Mouse (Mus musculus) frontal cortex, adult 2 months (tissue): ENCODE data around the gene Exoc8. TPM values are rescaled to one million over a fixed set of nuclear protein-coding genes. Genes with fewer than 3 reads are reported as not detected.

Source experiments
- DNase-seq, 2 experiments: peaks; one replicate each; pipeline ENCODE4 v3.0.0; 2022; ENCODE audit warnings: low spot score in 1 of 2; ENCODE audit errors: extremely low spot score in 1 of 2
- polyA plus RNA-seq: library from polyadenylated mRNA; depleted of rRNA; stranded (reverse); fragments of >200 nt; gene quantifications from 2 replicates; pipeline ENCODE4 v1.2.3, GENCODE M21; 2012; rRNA removed

Exoc8 gene
- 15.0 and 17.3 TPM in 2 replicates for polyA plus RNA-seq

DNA sequence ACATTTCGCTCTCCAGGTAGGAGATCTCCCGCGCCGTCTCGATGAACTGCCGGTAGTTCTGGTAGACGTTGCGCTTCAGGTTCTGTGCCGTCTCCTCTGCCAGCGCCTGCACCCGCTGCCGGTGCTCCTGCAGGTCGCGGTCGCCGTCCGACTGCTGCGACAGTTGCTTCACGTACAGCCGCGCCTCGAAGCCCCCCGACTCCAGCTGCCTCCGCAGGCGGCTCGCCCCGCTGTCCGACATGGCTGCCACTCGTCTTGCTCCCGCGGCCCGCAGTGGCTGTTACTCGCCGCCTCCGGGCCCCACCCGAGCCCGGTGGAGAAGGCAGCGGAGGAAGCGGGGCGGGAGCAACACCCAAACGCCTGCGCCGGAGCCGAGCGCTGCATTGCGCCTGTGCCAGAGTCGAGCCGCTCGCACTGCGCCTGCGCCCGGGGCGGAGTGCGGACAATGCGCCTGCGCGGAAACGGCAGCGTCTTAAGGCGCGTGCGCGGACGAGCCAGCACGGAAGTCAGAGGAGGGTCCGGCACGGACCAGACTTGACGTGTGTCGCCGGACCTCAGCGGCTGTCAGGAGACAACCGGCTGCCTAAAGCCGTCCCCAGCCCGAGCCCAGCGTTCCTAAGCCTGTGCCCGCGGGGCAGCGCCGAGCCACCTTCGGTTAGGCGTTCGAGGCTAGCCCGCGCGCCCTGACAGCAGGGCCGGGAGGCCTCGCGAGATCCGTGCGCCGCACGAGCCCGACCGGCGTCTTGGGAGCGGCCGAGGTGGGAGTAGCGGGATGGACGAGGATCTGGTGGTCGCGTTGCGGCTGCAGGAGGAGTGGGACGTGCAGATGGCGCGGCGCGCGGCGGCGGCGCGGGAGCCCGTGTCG is at the start of gene Exoc8, which contains the start of gene Sprtn:
Gene Exoc8 (minus strand): TSS at position 320 of the 865 bp plus-strand sequence.
Gene Sprtn (plus strand): TSS at position 501 of the 865 bp plus-strand sequence.
- DNase-seq: peak; percentile 89 to 98

DNA sequence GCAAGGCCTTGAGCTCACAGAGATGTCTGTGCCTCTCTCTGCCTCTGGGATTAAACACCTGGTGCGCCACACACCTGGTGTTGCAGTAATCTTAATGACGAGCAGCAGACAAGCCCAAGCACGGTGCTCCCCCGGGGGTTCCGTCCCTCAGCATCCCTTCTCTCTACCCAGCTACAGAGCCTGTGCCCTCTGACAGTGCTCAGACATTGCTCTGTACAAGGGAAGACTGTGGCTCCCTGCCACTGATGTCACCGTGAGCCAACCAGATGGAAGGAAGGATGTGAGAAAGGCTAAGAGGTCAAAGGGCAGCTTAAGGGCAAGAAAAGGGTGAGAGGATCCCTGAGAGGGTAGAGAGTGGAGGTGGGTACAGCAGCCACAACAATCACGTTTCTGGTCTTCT is 46.9 kb upstream of the Exoc8 start:
- DNase-seq: no peak

DNA sequence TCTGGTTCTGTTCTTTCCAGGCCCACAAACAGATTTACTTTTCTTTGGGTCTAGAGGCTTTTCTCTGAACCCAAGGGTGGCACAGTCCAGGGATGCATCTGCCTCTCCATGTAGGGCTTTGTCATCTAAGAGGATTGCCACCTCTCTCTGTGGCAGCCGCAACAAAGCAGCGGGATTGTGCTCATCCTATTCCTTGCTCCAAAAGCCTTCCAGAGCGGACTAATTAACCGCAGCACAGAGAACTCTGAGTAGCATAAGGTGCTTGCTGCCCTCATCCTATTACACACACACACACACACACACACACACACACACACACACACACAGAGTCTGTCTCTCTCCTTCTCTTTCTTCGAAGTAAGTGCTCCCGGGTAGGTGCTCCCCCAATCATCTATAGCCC is 46.3 kb upstream of the Exoc8 start:
- no peak for DNase-seq

DNA sequence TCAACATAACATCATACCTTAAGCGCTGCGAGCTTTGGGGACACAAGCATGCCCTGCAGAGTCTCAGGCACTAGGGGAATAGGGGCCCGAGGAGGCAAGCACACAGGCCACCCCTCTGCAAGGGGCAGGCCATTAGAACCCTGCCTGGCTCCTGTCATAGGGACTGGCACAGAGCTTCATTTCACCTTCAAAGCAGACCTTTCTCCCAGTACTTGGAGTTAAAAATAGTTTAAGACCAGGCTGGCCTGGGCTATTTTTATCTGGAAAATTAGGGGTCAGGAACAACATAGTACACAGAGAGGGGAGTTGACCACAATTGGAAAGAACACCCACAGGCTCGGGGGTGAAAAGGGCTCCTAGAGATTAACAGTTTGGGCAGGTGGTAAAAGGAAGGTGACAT is 39.8 kb upstream of the Exoc8 start:
- no peak for DNase-seq

DNA sequence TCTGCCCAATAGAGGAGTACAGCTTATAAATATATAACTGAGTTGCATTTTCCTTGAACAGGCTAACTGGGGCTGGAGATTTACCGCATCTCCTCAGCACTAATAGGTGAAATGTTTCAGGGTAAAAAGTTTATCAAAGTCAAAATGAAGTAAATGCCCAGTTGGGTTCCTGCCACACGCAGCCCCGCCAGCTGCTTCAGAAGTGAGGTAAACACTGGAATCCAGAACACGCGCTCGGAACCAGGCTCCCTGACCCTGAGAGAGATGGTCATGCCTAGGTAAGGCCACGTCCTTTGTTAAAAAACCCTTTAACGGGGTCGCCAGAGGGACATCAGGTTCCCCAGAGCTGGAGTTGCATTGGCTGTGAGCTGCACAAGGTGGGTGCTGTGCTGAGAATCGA is 39.2 kb upstream of the Exoc8 start:
- DNase-seq: no peak

DNA sequence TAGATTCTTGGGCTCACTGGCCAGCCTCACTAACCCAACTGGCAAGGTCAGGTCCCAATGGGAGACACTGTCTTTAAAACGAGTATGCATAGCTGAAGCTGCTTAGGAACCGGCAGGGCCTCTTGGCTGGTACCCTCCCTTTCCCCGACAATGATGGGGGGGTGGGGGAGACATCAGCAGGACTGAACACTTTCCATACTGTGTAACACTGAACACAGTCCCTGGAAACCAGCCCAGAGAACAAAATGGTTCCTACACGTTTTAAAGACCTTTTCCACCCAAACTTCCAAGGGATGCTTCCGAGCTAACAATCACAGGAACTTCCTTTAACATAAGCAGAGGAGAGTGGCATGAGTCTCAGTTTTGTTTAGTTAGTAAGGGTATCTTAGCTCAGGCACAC is 37.6 kb upstream of the Exoc8 start:
- no peak for DNase-seq

DNA sequence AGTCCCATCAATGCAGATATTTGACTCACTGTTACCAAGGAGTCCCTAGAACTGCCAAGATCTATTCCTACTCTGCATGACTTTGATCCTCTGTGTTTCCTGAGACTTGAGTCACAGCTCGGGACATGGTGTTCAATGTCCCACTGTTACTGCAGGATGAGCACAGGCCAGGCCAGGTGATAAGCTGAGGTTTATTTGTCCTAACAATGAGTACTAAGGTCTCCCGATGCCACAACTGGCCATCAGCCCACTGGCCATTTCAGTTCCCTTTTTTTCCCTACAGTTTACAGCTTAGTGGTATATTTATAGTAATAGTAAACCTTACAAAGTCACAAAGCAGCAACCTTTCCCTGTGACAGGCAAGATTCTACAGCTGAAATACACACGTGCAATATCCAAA is 34.9 kb upstream of the Exoc8 start:
- no peak for DNase-seq

DNA sequence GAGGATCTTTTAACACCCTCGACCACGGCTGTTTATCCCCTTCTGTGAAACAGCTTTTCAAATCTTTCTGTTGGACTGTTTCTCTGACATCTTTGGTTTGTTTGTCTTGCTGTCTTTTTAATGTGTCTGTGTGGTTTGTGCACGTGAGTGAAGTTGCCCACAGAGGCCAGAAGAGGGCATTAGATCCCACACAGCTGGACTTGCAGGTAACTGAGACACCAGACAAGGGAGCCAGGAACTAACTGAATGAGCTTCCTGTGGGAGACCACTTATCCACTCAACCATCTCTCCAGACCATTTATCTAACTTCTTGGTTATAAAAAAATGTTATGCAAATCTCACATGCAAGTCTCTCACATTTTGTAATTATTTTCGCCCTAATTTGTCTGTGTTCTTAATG is 33.1 kb upstream of the Exoc8 start:
- DNase-seq: no peak

DNA sequence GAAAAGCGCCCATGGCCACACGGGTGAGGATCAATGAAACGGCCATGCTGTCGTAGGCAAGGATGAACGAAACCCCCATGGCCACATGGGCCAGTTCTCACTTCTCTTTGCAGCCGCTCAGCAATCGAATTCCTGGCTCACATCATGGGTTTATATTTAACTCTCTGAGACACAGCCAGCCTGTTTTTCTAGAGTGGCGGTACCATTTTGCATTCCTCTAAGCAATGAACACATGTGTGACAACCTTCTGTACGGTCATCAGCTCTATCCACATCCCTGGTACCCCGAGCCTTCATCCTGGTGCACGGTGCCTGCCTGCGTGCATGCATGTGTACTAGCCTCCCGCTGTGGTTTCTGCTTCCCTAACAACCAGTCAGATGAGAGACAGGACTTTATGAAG is 32.6 kb upstream of the Exoc8 start:
- DNase-seq: peak in 1 of 2 experiments; percentile 47

DNA sequence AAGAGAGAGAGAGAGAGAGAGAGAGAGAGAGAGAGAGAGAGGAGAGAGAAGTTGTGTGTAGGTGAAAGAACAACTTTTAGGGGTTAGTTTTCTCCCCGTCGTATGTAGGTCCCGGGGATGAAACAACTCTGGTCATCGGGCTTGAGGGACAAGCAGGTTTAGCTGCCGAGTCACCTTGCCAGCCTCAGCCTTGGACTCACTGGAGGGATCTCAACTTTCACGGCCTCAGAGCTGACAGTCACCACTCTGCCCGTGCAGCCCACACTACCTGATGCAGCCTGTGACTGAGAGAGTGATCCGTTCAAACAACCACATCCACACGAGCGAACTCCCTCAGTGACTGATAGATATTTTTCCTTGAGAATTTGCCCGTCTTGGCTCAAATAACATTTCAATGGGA is 31.5 kb upstream of the Exoc8 start:
- no peak for DNase-seq

DNA sequence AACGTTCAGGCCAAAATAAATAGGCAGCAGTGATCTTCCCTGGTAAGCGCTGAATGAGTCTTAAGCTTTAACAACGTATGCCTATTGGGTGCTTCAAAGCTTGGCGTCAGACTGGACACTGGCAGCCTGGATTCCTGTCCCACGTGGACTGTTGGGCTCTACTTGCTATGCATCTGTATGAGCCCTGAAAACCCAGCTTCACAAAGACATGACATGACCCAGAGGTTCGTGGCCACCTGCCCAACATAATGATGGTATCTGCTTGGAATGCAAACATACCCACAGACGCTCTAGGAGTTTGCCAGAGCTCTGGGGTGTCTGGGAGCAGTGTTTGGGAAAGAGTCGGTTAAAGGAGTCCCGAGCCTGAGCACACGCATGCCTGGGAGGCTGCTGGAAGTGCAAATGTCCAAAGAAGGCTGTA is 28.9 kb upstream of the Exoc8 start:
- DNase-seq: no peak

DNA sequence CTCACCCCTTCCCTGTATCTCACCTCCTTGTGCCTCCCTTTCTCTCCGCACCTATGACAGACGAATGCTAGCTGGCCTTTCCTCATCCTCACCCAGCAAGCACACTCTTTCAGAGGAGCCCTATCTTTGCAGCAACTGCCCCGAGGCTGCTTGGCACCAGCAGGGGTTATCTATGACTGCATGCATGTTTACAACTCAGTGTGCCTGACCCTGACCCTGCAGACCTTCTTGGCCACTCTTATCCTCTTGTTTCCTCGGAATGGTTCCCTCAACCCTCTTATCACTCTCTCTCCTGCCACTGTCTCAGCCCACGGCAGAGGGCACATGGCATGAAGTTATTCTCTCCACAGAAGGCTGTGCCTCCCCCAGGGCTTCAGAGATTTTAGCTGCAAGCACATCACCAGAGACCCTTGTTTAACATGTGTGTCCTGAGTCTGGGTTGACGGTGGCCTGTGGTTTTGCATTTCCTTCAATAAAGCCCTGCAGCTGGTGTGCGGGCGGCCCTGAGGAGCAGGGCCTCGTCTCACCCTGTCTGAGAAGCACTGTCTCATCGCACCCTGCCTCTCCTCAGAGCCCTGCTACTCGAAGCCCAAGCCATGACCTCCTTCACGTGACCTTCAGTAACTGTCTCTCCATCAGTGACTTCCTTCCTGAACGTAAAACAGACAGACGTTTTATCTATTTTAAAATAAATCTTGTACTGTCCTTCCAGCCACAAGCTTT is 28.2 kb upstream of the Exoc8 start:
- no peak for DNase-seq

DNA sequence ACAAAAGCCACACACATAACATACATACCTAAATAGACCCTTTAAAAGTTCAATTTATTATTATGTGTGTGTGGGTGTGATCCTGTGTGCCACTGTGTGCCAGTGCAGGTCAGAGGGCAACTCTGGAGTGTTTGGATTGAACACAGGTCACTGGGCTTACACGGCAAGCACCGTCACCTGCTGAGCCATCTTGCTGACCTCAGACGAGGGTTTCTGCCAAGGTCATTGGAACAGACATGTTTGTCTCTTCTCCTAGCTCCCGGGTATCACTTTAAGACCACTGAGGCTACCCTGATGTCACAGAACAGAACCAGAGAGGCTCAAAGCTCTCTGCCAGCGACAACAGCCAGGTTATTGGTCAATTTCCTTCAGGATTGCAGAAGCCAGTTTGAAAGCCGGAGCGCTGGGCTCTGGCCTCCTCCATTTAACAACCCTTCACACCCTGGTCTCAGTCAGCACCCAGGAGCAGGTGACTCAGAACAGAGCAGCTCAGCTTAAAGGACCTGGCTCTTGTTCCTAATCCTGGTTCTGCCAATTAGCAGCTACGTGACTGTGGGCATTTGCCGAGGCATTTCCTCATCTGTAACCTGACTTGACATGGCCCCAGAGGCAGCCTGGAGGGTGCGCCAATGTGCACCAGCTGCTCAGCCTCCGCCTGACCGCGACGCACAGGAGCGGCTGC is 26.6 kb upstream of the Exoc8 start:
- no peak for DNase-seq

DNA sequence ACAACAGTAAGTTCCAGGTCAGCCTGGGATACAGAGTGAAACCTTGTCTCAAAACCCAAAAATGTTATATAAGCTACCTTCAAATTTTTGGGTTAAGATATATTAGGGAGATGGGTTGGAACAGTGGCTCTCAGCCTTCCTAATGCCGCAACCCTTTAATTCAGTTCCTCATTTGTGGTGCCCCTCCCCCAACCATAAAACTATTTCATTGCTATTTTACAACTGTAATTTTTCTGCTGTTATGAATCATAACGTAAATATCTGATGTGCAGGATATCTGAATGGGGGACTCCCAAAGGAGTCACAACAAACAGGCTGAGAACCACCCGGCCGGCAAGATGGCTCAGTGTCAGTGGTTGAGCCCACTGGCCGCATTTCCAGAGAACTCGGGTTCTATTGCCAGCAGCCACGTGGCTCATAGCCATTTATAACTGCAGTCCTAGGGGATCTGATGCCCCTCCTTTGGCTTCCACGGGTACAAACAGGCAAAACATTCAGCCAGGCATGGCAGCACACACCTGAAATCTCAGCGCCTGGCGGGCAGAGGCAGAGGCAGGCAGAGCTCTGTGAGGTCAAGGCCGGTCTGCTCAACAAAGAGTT is 25.1 kb upstream of the Exoc8 start:
- no peak for DNase-seq

DNA sequence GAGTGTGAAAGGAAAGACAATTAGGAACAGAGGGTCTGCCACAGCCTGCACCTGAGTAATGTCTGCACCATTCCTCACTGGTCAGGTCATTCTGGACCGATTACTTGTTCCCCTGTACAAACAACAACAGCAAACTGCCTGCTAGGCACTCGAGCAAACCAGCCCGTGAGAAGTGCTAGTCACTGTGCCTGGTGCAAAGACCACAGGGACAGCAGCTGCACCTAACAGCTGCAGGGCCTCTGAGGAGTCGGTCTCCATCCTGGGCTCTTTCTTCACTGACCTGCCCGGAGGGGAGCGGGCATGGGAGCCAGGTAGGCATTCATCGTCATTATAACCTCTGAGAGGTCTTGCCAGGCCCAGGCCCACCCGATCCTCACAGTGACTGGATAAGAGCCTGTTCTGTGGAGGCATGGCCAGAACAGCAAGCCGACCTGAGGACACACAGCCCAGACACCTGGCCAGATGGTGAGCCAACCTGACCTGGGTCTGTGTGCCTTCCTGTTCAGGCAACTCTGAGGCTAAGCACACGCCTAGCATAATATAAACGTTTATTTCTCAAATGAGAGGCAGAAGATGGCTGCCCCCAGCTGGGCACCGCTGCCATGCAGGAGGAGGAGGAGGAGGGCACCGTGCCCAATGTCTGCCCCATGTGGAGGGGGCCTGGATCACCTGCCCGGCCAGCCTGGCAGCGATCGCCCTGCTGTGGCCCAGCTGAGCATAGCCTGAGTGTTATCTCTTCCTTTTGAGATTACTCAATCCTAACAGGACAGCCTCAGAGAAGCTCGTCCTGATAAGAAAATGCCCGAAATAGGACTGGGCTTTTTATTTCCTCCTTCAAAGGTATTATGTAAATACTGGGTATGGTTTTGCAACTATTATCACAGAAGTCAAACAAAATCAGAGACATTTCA is 24.1 kb upstream of the Exoc8 start:
- DNase-seq: no peak

DNA sequence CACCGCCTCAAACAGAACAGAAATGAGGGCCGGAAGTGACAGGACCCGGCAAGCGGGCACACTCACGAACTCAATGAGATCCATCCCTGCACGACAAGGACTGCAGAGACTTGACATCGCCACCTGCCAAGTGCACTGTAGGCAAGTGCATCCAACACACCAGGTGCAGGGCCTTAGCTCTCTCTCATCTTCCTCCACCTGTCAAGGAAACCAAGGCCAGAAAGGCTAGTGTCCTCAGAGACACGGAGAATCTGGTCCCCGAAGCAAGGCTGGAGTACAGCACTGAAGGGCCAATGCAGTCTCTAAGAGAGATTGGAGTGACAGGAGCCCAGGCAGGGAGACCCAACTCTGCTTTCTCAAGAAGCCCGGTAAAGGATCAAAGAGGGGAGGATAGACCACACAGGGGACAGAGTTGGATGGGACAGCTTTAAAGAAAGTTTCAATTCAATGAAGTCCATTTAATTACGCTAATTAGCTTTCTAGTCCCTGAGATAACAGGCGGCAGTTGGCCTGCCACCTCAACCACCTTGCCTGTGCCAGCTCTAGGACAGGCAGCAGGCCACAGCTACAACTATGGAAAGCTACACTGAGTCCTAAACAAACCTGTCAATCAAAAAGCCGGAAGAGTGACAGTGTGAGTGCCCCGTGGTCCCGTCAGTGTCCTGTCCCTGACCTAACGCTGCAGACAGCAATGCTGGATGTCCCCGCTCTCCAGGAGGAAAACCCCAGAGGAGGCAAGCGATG is 20.4 kb upstream of the Exoc8 start:
- DNase-seq: no peak

DNA sequence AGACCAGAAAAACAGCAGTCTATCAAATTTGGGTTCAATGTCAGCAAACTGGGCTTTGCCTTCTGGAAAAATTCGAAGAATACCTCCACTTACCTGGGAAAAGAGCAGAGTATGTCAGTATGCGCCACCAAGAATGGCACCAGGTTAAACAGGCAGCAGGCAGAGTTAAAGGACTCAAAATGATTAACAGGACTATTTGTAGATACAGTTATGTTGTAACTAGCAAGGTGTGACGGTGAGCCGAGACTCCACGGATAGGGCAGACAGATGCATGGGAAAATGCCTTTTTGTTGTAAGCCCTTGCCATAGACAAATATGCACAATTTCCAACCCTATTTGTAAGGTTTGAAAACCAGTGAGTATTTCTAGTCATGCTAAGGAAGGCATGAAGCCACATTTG is 16.6 kb upstream of the Exoc8 start:
- DNase-seq: no peak

DNA sequence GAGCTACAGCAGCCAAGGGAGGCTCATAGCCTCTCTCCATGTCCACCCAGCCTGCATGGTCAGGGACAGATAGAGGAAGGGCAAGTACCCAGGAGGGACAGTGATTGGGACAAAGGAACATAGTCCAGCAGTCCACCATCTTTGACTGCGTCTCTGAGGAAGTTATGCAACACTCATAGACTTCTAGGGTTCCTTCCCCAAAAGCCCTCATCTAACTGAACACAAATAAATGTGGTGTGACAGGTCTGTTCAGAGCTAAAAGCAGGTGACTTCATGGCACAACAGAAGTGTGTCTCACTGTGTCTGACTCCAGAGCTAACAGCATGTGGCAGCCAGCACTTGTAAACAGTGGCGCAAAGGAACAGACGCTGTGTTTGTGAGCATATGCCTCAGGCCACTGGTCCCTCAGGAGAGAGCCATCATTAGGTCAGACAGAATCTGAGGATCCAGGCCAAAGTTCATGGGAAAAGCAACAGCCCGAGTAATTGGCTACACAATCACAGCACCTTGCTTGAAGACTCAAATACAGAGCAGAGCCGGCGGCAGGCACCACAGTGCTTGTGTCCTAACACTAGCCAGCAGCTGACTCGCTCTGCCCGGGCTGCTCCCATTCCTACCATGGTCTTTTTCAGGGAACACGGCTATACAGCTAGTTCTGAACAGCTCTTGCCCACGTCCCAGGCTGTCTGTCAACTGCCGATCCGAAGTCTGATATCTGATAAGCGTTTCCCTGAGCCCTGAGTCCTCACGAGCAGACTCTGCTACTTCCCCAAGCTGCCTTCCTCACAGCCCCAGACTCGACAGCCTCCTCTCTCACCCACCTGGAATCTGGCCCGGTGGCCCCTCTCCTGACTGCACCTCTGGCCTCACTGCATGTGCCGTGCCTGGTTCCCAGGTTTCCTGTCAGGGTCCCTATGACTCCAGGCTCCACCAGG is 14.7 kb upstream of the Exoc8 start:
- no peak for DNase-seq
